Mouse (Mus musculus): ENCODE data around the gene Zfp790. TPM values are rescaled to one million over a fixed set of nuclear protein-coding genes. Genes with fewer than 3 reads are reported as not detected.

Zfp790 gene
- polyA plus RNA-seq, 2 experiments, result 8.0 to 13.8 TPM

DNA sequence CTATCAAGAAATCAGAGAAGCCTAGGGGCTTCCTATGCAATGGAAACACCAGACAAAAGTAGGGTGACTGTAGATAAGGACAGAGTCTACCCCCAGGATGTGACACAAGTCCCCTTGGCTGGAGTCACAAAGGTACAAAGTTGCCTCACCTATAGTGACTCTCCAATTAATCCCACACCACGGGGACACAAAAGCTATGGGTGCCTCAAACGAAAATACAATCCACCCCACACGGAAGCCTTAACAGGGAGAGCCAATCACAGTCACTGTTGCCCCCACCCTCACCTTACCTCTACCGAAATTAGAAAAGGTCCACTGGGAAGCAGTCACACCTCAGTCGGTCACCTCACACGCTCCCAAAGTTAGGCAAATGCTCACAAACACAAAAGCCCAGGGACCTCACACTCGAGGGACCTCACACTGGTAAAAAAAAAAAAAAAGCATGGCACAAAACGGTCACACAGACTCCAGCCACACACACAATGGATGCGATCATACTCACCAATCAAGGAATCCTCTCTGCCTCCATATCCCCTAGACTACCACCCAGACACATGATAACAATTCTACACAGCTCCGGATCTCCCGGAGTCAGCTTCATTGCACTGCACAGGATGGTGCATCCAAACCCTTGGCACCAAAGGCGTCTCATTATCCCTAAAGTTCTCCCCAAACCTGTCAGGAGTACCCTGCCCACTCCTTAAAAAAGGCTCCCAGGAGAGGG, 691 bp upstream of the Zfp790 start:
- WGBS, result 6% methylated on average over 12 of the region's 12 CpGs

DNA sequence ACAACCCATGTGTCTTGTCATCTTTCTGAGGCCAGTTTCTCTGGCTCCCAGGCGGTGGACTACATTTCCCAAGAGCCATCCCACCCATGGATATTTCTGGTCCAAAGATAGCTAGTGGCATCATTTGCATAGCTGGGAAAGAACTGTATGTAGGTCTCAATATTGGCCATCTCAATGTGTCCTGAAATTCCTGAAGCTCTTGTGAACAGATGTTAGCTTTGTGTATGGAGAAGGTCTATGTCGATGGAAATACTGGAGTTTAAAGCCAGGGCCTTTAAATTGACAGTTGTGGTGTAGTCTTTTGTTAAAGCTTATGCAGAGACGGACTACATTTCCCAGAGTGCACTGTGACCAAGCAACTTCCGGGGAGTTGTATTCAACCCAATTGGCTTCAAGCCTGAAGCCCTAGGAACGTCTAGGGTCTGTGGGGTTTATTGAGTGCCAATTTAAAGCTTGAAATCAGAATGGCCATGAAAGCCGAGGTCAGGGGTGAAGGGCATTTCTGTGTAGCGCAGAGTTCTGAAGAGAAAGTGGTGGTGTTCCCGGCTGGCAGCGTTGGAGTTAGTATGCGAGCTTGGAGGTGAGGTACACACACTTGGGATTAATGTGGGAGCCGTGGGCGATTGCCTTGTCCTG, 2.8 kb downstream of the Zfp790 start:
- Histone ChIP-seq H3K9ac (ENCODE audit: low read depth, low read length, severe bottlenecking) (peak overlapping the region; percentile 66), H3K27ac (replicated peaks; ENCODE audit: low read depth, low read length) (no peak overlapping the region), H3K4me1 (ENCODE audit: control insufficient read depth, insufficient read depth, low read length) (peaks cover 21% of the 10 kb centered on the region), H3K9me3 (ENCODE audit: control insufficient read depth, low read length) (no peaks in the 10 kb centered on the region), H3K36me3 (ENCODE audit: control insufficient read depth, insufficient read depth, low read length) (peaks cover 20% of the 10 kb centered on the region), H3K4me3 (replicated peaks; ENCODE audit: low read length) (peak overlapping the region; percentile 52), H3K4me2 (replicated peaks; ENCODE audit: low read depth, low read length, severe bottlenecking) (peak overlapping the region; percentile 51), H3K27me3 (ENCODE audit: control insufficient read depth, insufficient read depth, low read length) (no peaks in the 10 kb centered on the region)
- no peak for ATAC-seq (ENCODE audit: low FRiP score, low read depth)
- WGBS, result 4% methylated on average over 12 of the region's 12 CpGs
- no peak for TF ChIP-seq POLR2A (IDR thresholded peaks at IDR 0.05; ENCODE audit: borderline replicate concordance, extremely low read depth, insufficient read depth, insufficient read length)
- peak; percentile 89 for DNase-seq (ENCODE audit: low spot score)

More for the DNA sequence above, 691 bp upstream of the Zfp790 start:
- peak overlapping the region; percentile 70 for H3K4me2 ChIP-seq (replicated peaks; ENCODE audit: low read depth, low read length, severe bottlenecking)
- no peak for DNase-seq (ENCODE audit: low spot score)
- peaks cover 21% of the 10 kb centered on the region for H3K4me1 ChIP-seq (ENCODE audit: control insufficient read depth, insufficient read depth, low read length)
- ATAC-seq (ENCODE audit: low FRiP score, low read depth), result peak; percentile 21
- H3K4me3 ChIP-seq (replicated peaks; ENCODE audit: low read length), result peak overlapping the region; percentile 74
- no peaks in the 10 kb centered on the region for H3K27me3 ChIP-seq (ENCODE audit: control insufficient read depth, insufficient read depth, low read length)
- no peaks in the 10 kb centered on the region for H3K9me3 ChIP-seq (ENCODE audit: control insufficient read depth, low read length)
- H3K9ac ChIP-seq (ENCODE audit: low read depth, low read length, severe bottlenecking), result peak overlapping the region; percentile 72
- TF ChIP-seq POLR2A (IDR thresholded peaks at IDR 0.05; ENCODE audit: borderline replicate concordance, extremely low read depth, insufficient read depth, insufficient read length), result no peak
- no peaks in the 10 kb centered on the region for H3K36me3 ChIP-seq (ENCODE audit: control insufficient read depth, insufficient read depth, low read length)
- peak overlapping the region; percentile 38; the same call in 1 of the 2 replicates for H3K27ac ChIP-seq (replicated peaks; ENCODE audit: low read depth, low read length)

DNA sequence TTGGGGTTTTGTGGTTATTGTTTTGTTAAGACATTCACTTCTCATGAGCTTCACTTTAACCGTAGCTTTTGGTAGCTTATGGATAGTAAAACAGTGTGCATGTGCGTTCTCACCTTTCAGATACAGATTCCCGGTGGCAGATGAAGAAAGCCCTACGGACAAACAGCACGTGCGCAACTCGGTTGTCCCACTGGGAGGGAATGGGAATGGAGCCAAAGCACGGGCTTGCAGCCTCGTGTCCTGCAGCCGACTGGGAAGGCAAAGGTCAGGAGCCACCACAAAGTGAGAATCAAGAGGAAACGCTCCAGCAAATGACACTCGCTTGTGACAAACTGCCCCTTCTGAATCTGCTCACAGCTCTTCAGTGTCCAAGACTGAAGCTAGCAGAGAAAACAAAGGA, 12.1 kb downstream of the Zfp790 start:
- no peak overlapping the region for H3K27ac ChIP-seq (replicated peaks; ENCODE audit: low read depth, low read length)
- 96% methylated on average over 12 of the region's 12 CpGs for WGBS
- H3K4me3 ChIP-seq (replicated peaks; ENCODE audit: low read length), result no peak overlapping the region
- no peak for TF ChIP-seq POLR2A (IDR thresholded peaks at IDR 0.05; ENCODE audit: borderline replicate concordance, extremely low read depth, insufficient read depth, insufficient read length)
- DNase-seq (ENCODE audit: low spot score) (no peak), ATAC-seq (ENCODE audit: low FRiP score, low read depth) (no peak)
- H3K9me3 ChIP-seq (ENCODE audit: control insufficient read depth, low read length), result no peaks in the 10 kb centered on the region
- peaks cover 81% of the 10 kb centered on the region for H3K36me3 ChIP-seq (ENCODE audit: control insufficient read depth, insufficient read depth, low read length)
- H3K4me2 ChIP-seq (replicated peaks; ENCODE audit: low read depth, low read length, severe bottlenecking), result no peak overlapping the region
- no peak overlapping the region for H3K9ac ChIP-seq (ENCODE audit: low read depth, low read length, severe bottlenecking)
- H3K4me1 ChIP-seq (ENCODE audit: control insufficient read depth, insufficient read depth, low read length), result no peaks in the 10 kb centered on the region
- no peaks in the 10 kb centered on the region for H3K27me3 ChIP-seq (ENCODE audit: control insufficient read depth, insufficient read depth, low read length)

DNA sequence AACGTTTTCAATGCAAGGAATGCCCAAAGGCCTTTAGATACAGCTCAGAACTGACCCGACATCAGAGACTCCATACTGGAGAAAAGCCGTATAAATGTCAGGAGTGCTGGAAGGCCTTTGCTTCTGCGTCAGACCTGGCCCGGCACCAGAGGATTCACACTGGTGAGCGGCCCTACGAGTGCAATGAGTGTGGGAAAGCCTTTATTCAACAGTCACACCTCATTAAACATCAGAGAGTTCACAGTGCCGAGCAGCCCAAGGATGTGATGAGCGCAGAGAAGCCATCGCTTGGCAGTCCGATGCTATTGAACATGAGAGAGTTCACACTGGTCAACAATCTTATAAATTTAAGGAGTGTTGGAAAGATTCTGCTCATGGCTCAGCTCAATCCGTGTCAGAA, 13.9 kb downstream of the Zfp790 start:
- peaks cover 77% of the 10 kb centered on the region for H3K36me3 ChIP-seq (ENCODE audit: control insufficient read depth, insufficient read depth, low read length)
- H3K4me1 ChIP-seq (ENCODE audit: control insufficient read depth, insufficient read depth, low read length), result no peaks in the 10 kb centered on the region
- H3K9me3 ChIP-seq (ENCODE audit: control insufficient read depth, low read length), result no peaks in the 10 kb centered on the region
- H3K27me3 ChIP-seq (ENCODE audit: control insufficient read depth, insufficient read depth, low read length), result no peaks in the 10 kb centered on the region
- H3K4me2 ChIP-seq (replicated peaks; ENCODE audit: low read depth, low read length, severe bottlenecking), result no peak overlapping the region
- no peak for TF ChIP-seq POLR2A (IDR thresholded peaks at IDR 0.05; ENCODE audit: borderline replicate concordance, extremely low read depth, insufficient read depth, insufficient read length)
- H3K27ac ChIP-seq (replicated peaks; ENCODE audit: low read depth, low read length), result no peak overlapping the region
- WGBS, result 89% methylated on average over 12 of the region's 12 CpGs
- no peak overlapping the region for H3K4me3 ChIP-seq (replicated peaks; ENCODE audit: low read length)
- H3K9ac ChIP-seq (ENCODE audit: low read depth, low read length, severe bottlenecking), result no peak overlapping the region
- ATAC-seq (ENCODE audit: low FRiP score, low read depth) (no peak), DNase-seq (ENCODE audit: low spot score) (no peak)

DNA sequence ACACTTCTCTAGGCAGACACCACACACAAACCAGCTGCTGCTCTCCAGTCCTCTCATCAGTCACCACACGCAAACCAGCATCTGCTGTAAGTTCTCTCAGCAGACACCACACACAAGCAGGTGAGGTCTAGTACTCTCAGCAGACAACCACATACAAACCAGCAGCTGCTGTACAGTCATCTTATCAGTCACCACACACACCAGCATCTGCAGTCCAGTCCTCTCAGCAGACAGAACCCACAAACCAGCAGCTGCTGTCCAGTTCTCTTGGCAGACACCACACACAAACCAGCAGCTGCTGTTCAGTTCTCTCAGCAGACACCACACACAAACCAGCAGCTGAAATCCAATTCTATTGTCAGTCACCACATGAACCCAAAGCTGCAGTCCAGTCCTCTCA, 20.9 kb downstream of the Zfp790 start:
- 88% methylated on average over 1 of the region's 1 CpGs for WGBS
- Histone ChIP-seq H3K27ac (replicated peaks; ENCODE audit: low read depth, low read length) (no peak overlapping the region), H3K4me2 (replicated peaks; ENCODE audit: low read depth, low read length, severe bottlenecking) (no peak overlapping the region), H3K9ac (ENCODE audit: low read depth, low read length, severe bottlenecking) (no peak overlapping the region), H3K4me3 (replicated peaks; ENCODE audit: low read length) (no peak overlapping the region), H3K27me3 (ENCODE audit: control insufficient read depth, insufficient read depth, low read length) (no peaks in the 10 kb centered on the region), H3K4me1 (ENCODE audit: control insufficient read depth, insufficient read depth, low read length) (no peaks in the 10 kb centered on the region), H3K9me3 (ENCODE audit: control insufficient read depth, low read length) (no peaks in the 10 kb centered on the region), H3K36me3 (ENCODE audit: control insufficient read depth, insufficient read depth, low read length) (peaks cover 18% of the 10 kb centered on the region)
- ATAC-seq (ENCODE audit: low FRiP score, low read depth) (no peak), DNase-seq (ENCODE audit: low spot score) (no peak)
- TF ChIP-seq POLR2A (IDR thresholded peaks at IDR 0.05; ENCODE audit: borderline replicate concordance, extremely low read depth, insufficient read depth, insufficient read length), result no peak
